Mouse (Mus musculus) liver (tissue): ENCODE results near the gene Izumo1.

Source experiments
- DNase-seq: peaks from one replicate; pipeline ENCODE4 v3.0.0-alpha.2; 2020; ENCODE audit warnings: mixed read lengths

Gene Izumo1

DNA sequence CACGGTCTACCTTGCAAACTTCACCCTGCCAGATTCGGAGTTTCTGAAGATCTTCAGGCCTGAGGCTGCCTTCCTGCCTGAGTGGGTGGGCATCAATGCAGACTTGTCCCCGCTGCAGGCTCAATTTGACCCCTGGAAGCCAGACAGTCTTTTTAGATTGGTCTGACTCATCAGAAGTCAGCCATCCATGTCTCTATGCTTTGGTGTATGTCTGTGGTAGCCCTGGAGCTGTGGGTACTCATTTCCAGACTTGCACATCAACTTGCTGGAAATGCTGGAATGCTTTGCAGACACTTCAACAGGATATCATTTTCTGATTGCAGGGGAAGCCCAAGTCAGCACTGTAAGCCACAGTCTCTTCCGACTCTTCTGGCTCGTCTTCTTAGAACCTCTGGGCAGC is 2.0 kb upstream of the Izumo1 start:
- DNase-seq, result no peak

DNA sequence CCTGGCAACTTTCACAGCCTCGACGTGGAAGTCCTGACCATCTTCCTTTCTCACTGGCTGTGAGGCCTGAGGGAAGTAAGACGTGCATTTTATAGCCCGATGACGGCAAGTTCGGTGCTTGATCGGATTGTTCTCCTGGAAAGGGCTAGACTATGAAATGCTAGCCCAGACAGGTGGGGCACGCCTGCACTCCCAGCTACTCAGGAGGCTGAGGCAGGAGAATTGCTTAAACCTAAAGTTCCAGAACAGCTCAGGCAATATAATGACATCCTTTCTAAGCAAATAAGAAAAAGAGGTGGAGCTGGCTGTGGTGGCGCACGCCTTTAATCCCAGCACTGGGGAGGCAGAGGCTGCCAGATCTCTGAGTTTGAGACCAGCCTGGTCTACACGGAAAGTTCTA is 1.9 kb downstream of the Izumo1 start:
- no peak for DNase-seq

DNA sequence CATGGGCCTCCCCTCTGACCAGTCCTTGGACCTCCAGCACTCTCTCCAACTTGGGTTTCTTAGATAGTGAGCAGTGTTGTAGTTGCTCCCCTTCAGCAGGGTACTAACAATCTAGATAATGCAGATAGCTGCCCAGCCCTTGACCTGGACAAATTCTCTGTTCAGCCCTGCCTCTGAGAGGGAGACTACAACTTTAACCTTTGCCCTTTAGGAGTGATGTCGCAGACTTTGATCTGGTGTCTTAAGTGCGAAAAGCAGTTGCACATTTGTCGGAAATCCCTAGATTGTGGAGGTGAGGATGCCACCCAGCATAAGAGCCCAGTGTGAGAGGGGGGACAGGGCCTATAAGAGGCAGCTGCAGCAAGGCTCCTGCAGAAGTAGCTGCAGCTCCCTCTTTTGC is 3.1 kb downstream of the Izumo1 start:
- DNase-seq, result no peak

DNA sequence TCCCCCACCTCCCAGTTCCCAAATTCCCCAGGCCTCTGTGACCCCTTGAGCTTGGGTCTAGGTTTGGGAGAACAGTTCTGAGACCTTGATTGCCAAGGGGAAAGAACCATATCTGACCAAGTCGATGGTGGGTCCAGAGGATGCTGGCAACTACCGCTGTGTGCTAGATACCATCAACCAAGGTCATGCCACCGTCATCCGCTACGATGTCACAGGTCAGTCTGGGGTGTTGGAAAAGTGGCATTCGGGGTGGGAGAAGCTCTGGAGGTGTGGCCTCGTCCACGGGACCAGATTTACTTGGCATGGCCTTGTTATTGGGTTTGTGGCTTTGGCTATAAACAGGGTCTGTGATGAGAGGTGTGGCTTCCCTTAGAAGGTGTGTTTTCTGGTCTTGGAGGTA is 3.9 kb downstream of the Izumo1 start:
- DNase-seq, result no peak

DNA sequence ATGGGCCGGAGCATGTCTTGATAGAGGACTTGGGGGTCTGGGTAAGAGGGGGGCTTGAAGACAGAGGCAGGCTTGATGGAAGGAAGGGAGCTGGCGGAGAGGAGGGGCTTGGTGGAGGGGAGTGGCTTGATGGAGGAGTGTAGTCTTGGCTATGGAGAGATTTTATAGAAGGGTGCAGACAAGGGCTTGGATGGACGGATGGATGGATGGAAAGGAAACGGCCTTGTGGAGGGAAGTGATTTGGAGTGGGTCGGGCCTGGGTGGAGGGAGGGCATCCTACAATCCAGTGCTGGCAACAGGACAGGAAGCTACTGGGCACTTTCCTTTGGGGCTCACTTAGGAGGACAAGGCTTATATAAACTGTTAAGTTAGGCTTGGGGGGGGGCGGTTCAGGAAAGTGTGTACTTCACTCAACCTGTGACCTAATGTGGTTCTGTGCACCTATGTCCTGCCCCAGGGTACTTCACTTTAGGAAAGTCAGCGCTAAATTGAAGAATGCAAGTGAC is 5.0 kb downstream of the Izumo1 start:
- DNase-seq, result no peak

DNA sequence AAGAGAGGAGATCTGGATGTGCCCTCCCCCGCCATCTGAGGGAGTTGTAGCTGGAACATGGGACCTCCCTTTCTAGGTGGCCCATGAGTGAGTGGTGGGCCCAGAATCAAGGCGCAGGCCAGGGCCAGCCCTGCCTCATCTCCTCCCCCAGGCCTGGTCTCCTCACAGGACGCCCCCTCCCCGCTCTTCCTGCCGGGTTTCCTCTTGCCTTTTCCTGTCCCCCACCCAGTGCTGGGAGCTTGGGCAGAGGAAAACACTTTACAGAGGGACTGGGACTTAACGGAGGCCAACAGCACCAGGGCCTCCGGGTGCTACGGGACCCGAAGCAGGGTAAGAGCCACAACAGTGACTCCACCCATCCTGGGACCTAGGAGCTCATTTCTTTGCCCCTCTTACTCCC is 5.7 kb downstream of the Izumo1 start, which contains the start of gene Rasip1:
Gene Rasip1, plus strand, starts transcription at position 228 of the 400 bp plus-strand sequence.
- no peak for DNase-seq

DNA sequence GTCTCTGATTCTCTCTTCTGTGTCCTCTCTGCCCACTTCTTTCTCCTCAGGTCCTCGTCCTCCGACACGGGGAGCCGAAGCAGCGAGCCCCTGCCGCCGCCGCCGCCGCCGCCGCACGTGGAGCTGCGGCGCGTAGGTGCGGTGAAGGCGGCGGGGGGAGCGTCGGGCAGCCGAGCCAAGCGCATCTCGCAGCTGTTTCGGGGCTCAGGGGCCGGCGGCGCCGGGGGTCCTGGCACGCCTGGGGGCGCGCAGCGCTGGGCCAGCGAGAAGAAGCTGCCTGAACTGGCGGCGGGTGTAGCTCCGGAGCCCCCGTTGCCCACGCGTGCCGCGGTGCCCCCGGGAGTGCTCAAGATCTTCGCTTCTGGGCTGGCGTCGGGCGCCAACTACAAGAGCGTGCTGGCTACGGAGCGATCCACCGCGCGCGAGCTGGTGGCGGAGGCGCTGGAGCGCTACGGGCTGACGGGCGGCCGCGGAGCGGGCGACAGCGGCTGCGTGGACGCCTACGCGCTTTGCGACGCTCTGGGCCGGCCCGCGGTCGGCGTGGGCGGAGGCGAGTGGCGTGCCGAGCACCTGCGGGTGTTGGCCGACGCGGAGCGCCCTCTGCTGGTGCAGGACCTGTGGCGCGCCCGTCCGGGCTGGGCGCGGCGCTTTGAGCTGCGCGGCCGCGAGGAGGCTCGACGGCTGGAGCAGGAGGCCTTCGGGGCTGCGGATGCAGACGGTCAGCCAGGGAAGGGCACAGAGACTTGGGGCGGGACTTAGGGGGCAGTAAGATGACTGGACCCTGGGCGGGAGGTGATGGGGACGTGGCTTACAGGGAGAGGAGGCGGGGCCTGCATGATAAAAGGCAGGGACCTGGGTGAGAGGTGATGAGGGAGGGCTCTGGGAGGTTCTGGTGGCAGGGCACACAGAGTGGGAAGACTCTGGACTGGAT is 7.0 kb downstream of the Izumo1 start:
- peak; percentile 86 for DNase-seq

DNA sequence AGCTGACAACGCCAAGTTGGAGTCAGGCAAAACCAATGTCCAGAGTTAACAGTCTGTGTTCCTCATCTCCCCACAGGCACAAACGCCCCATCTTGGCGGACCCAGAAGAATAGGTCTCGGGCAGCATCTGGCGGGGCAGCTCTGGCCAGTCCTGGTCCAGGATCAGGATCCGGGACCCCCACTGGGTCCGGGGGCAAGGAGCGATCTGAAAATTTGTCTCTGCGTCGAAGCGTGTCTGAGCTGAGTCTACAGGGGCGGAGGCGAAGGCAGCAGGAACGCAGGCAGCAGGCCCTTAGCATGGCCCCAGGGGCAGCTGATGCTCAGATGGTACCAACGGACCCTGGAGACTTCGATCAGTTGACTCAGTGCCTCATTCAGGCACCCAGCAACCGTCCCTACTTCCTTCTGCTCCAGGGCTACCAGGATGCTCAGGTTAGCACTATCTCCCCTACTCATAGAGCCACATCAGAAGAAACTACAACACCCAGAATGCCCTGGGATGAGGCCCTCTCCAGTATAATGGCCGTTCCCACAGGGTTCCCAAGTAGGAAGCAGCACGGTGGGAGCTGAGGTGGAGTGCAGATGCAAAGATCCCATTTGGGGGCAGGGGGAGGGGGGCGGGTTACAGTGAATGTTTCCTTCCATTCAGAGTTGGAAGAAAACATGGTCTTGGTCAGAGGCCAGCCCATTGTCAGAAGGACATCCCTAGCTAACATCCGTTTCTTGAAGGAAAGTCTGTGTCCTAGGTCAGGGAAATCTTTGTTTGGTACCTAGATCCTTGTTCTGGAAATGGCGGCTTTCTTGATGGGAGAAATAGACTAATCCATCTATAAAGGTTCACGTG is 8.7 kb downstream of the Izumo1 start:
- no peak for DNase-seq

DNA sequence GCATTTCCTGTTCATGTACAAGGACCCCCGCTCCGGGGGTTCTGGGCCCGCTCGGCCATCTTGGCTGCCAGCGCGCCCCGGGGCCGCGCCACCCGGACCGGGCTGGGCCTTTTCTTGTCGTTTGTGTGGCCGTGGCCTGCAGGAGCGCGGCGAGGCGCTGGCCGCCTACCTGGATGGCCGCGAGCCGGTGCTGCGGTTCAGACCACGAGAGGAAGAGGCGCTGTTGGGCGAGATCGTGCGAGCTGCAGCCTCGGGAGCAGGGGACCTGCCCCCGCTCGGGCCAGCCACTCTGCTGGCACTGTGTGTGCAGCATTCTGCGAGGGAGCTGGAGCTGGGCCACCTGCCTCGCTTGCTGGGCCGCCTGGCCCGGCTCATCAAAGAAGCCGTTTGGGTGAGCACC is 10.9 kb downstream of the Izumo1 start:
- peak; percentile 32 for DNase-seq

DNA sequence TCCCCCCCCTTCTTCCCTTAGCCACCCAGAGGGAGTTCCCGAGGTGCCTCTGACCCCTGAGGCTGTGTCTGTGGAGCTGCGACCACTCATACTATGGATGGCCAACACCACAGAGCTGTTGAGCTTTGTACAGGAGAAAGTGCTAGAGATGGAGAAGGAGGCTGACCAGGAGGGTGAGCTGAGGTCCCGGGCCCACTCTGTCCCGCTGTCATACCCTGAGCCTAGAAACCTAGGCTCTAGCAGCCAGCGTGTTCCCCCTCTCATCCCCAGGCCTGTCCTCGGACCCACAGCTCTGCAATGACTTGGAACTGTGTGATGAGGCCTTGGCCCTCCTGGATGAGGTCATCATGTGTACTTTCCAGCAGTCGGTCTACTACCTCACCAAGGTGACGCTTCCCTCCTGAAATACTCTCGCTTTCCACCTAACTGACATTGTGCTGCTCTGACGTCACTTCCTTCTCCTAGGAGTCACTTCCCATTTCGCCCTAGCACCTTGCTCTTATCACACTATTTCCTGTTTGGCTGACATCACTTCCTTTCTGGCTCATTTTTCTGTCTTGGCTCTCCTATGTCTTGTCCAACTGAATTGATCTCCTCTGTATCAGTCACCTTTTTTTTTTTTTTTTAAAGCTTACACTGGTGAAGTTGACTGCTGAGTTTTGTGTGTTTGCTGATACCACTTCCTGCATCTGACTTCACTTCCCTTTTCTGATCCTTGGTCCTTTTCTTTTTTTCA is 13.5 kb downstream of the Izumo1 start:
- no peak for DNase-seq

DNA sequence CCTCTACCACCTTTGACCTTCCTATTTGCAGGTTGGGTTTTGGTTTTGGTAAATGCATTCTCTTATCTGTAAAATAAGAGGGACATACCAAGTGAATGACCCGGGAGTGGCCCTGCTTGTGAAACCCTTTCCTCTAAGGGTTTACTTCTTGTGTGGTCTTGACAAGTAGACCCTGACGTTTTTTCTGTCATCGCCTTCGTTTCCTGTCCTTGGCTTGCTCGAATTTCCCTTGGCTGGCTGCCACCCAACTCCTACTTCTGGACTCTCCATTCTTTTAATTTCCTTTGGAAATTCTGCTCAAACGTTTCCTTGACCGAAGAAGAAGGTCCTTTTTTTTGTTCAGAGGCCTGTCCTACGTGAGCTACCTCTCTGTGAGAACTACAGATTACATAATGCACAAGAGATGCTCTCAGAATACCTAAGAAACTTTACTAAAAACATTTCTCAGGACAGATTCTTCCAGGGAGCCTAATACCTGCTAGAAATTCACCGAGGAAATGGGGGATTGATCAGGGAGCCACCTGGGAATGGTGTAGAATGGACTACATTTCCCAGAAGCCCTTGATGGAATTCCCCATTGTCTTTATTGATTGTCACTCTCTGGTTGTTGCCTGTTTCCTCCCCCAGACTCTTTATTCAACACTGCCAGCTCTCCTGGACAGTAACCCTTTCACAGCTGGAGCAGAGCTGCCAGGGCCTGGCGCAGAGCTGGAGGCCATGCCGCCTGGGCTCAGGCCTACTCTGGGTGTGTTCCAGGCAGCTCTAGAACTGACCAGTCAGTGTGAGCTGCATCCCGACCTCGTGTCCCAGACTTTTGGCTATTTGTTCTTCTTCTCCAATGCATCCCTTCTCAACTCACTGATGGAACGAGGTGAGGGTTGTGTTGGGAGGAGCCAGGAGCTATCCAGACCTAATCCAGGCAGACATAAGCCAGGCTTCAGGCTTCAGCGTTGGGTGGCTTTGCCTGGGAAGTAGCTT is 14.4 kb downstream of the Izumo1 start:
- no peak for DNase-seq

DNA sequence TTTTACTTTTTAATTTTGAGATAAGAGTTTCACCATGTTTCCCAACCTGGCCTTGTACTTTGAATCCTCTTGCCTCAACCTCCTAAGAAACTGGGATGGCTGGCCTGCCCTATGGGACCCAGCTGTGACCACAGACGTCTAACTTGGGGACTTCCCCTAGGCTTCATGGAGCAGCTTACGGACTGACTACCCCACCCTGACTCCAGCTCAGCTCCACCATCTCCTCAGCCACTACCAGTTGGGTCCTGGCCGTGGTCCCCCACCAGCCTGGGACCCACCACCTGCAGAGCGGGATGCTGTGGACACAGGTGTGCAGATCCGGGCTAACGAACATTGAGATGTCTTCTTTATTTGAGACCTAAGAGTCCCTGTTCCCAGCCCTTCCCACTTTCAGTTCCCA is 16.1 kb downstream of the Izumo1 start:
- no peak for DNase-seq

DNA sequence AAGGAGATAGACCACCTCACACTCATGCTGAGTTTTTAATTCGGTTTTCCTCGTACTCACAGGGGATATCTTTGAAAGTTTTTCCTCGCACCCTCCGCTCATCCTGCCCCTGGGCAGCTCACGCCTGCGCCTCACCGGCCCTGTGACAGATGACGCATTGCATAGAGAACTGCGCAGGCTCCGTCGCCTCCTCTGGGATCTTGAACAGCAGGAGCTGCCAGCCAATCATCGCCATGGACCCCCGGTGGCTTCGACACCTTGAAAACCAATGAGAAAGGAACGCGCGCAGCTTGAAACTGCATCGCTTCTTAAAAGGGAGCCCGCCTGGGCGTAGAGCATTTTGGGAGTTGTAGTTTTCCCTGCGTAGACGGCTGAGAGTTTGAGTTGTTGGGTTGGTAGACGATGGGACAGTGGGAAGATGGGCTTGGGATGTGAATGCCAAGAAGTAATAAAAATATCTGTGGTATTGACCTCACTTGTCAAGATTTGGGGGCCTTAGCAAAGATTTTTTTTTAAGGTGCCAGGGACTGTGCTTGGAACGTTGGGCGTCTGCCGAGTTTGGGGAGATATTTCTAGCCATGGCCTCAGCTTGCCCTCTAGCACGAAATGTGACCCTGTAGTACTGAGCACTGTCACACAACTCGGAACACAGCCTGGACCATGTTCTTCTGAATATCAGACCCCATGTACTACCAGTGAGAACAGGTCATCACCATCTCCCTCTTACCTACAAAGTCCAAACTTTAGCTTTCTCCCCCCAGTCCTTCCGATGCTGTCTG is 17.2 kb downstream of the Izumo1 start:
- DNase-seq, result peak; percentile 82

DNA sequence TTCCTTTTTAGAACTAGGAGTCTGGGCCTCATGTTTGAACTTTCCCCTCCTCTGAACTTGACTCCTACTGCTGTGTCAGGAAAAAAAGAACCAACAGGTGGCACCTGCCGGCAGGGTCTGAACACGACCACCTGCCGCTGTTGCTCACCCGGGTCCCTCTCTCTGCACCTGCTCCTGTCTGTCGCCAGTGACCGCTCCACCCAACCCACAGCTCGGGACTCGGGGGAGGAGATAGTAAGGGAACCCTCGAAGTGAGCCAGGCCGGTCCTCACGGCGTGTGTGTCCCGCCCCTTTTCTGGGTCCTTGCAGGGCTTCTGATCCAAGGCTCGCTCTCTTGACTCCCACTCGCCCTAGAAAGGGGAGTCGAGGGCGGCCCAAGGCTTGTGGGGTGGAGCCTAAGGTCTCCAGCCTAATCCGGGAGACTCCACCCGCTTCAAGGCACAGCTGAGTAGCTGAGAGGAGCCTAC is 18.0 kb downstream of the Izumo1 start, which contains the start of gene Mamstr:
Gene Mamstr, plus strand, starts transcription at position 417 of the 467 bp plus-strand sequence.
- peak; percentile 16 for DNase-seq

DNA sequence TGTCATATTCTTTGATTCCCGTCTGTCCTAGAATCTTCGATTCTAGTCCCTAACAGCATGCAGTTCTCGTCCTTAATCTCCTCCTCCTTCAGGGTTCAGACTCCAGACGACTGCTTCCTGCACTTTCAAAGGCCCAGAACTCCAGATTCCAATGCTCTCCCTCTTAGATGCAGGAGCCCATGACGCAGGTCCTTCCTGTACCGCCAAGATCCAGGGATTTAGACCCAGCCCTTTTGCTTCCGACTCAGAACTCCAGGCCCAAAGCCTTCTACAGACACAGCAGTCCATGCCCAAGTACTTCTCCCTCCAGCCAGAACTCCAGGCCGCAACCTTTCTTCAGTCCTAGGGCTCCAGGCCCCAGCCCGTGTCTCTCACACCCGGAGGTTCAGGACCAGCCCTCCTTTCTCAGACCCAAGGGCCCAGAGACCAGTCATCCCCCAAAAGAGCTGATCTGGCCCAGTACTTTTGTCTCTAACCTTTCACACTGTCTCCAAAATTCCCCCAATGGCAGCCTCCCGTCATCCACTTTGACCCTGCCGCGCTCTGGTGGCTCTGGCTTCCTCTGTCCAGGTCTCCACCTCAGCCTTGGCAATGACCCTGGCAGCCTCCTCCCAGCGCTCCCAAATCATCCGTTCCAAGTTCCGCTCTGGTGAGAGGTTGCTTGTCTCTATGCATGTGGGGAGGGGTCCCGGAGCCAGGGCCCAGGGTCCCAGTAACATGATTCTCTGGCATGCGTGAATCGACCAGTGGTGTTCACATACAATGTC is 18.8 kb downstream of the Izumo1 start:
- DNase-seq, result no peak

DNA sequence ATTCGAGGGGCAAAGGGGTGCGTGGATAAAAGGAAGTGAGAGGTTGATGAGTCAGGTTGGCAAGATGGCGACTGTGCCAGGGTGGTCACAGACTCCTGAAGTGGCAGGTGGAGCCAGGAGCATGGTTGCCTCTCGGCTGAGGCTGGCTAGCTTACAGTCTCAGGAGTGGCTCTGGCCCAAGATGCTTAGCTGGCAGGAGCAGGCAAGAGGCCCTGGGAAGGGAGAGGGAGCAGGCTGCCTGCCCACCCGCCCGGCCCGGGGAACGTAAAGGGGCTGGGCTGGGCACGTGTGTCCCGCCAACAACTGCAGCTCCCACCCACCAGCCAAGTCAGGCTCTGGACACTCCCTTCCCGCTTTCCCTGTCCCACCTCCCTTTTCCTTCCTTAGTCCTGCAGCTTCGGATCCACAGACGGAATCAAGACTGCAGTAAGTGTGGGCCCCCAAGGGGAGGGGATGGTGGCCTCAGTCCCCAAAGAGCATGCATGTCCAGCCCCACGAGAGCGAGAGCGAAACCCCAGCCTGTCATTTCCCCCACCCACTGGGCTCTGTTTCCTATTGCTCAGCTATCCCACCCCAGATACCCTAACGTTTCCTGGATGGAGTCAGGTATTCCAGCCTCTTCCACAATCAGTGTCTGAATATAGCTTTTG is 19.9 kb downstream of the Izumo1 start:
- peak; percentile 24 for DNase-seq

DNA sequence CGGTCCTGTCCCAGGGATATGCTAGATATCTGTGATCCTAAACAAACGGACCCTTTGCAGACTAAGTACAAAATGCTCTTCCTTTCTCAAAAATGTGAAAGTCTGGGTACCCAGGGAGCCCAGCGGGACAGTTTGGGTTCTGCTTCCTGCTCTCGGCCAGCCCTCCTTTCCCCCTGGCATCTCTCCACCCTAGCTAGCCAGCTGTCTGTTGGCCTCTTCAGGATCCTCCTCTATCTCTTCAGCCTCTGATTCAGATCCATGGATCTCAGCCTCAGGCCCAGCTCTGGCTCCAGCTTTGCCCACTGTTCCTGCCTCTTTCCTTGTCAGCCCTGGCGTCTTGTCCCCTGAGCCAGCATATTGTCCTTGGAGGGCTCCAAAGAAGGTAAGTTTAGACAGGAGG is 20.5 kb downstream of the Izumo1 start:
- no peak for DNase-seq

DNA sequence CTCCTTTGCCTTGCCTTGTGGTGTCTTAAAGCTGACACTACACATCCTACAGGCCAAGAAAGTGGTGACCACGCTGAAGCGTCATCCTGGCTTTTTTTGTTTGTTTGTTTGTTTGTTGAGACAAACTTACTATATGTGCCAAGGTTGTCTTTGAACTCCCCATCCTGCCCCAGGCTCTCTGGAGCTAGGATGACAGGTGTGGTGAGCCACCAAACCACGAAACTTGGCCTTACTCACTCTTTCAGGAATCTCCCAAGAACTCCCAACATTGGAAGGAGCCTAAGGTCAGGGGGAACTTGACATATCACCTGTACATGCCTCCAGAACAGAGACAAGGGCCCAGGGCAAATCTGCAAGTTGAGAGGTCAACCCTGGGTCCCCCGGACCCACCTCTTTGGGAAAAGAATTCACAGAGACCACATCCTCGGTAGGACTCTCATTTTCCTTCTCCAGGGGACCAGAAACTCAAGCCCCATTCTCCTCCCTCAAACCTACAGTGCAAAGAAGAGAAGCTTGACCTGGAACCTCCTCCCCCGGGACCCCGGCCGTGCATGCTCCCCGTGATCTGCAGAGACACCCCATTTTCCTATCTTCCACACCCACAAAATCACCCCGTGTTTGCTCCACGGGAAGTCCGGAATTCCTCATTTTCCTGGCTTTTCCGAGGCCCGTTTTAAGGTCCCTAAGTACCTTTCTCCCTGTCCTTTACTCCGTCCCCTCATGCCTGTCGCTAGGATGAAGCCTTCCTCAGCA is 21.1 kb downstream of the Izumo1 start:
- no peak for DNase-seq
